Mouse (Mus musculus): Measurements from ENCODE around the gene Glra1. TPM values are rescaled to one million over a fixed set of nuclear protein-coding genes. Genes with fewer than 3 reads are reported as not detected.

Gene Glra1
- total RNA-seq (2023; ENCODE audit: inconsistent age), result not detected in 4 replicates

GRCm38 (mm10) chr11:55607808-55608523 is at the start of gene Glra1:
Gene Glra1, minus strand, starts transcription at chr11:55608198.

DNA sequence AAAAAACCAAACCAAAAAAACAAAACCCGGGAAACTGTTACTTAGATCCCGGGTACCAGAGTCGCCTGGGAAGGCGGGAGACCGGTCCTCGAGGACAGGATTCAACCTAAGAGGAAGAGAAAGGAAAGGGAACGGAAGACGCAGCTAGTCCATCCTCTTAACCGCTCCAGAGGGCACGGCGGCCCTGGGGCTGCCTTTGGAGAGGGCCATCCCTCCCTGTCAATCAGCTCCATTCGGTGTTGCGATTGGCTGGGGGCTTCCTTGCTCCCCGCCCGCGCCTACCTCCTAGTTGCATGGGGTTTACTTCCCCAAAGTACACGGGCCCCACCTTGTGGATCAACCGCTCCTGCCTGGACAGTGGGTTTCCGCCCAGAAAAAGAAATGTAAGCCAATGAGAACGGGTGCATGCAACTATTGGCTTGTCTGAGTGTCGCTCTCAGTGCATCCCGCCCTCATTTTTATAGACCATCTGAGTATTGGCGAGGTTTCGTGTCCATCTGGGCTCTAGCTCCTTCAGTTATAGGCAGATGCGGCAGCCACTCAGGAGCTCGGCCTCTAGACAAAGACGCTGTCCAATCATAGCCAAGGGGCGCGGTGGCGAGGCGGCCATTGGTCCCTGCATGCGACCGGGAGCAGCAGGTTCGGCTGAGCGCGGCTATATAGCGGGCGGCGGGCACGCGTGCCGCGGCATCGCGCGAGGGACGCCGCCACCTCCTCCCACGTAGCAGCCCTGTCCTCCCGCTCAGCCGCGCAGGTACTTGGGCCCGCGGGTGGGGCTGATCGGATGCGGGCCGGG is 138.8 kb downstream of the Glra1 start, which contains the start of gene G3bp1:
Gene G3bp1, plus strand, starts transcription at position 638 of the 796 bp plus-strand sequence.

Other genes with a start within 250 kb of the Glra1 start
- 0.61 to 1.3 TPM (median 1.0 TPM) in 4 replicates for gene Sparc, start 185.0 kb downstream of the Glra1 start, total RNA-seq (2023; ENCODE audit: inconsistent age)
- gene Atox1, start 147.0 kb downstream of the Glra1 start, total RNA-seq (2023; ENCODE audit: inconsistent age), result 55.3 to 68.9 TPM (median 66.6 TPM) in 4 replicates
- 76.4 to 88.9 TPM (median 83.5 TPM) in 4 replicates for gene G3bp1, start 138.5 kb downstream of the Glra1 start, total RNA-seq (2023; ENCODE audit: inconsistent age)